Mouse (Mus musculus) MEL (cell line): ENCODE measurements around the gene Spesp1. TPM values are rescaled to one million over a fixed set of nuclear protein-coding genes. Genes with fewer than 3 reads are reported as not detected.

Source experiments
- DNase-seq: peaks from one replicate; pipeline ENCODE4 v3.0.0; 2011; ENCODE audit warnings: low read depth, low spot score
- H3K27ac ChIP-seq: 2 replicates; pipeline ENCODE4 v1.5.1; 2012; ENCODE audit warnings: low read depth, mild to moderate bottlenecking, control low read depth, low read length, moderate library complexity; ENCODE audit not compliant: control insufficient read depth
- H3K27me3 ChIP-seq, 2 experiments: fragments of 150-350 bp in 1 of 2; sonication (generic) in 1 of 2; 2 replicates each; pipeline ENCODE4 v1.6.1; 2012; ENCODE audit warnings: low read length in 2 of 2, mild to moderate bottlenecking in 2 of 2, improper control_type of control experiment in 1 of 2, moderate library complexity in 1 of 2; ENCODE audit not compliant: insufficient read depth in 2 of 2, control insufficient read depth in 1 of 2
- H3K36me3 ChIP-seq, 2 experiments: 2 replicates each; pipeline ENCODE4 v1.6.1; 2012 to 2014; ENCODE audit warnings: low read length in 2 of 2, improper control_type of control experiment in 1 of 2, inconsistent platforms in 1 of 2, mild to moderate bottlenecking in 1 of 2; ENCODE audit not compliant: insufficient read depth in 2 of 2, control insufficient read depth in 1 of 2
- H3K4me1 ChIP-seq, 2 experiments: fragments of 150-350 bp in 1 of 2; sonication (generic) in 1 of 2; 2 replicates each; pipeline ENCODE4 v1.6.1; 2012; ENCODE audit warnings: low read length in 2 of 2, improper control_type of control experiment in 1 of 2, mild to moderate bottlenecking in 1 of 2; ENCODE audit not compliant: insufficient read depth in 2 of 2, control insufficient read depth in 1 of 2
- H3K4me3 ChIP-seq, 2 experiments: fragments of 150-350 bp in 1 of 2; sonication (generic) in 1 of 2; 2 replicates each; pipeline ENCODE4 v1.5.1; 2012; ENCODE audit warnings: low read depth in 2 of 2, low read length in 2 of 2, mild to moderate bottlenecking in 2 of 2, moderate library complexity in 2 of 2, control low read depth in 1 of 2, improper control_type of control experiment in 1 of 2; ENCODE audit not compliant: control insufficient read depth in 1 of 2, insufficient read depth in 1 of 2
- H3K79me2 ChIP-seq: 2 replicates; pipeline ENCODE4 v1.6.1; 2012; ENCODE audit warnings: mild to moderate bottlenecking, low read length, moderate library complexity; ENCODE audit not compliant: control insufficient read depth, poor library complexity, insufficient read depth
- H3K9ac ChIP-seq: 2 replicates; pipeline ENCODE4 v1.6.1; 2012; ENCODE audit warnings: low read depth, mild to moderate bottlenecking, control low read depth, low read length, moderate library complexity; ENCODE audit not compliant: control insufficient read depth, poor library complexity, severe bottlenecking
- H3K9me3 ChIP-seq: fragments of 150-350 bp; sonication (generic); replicated peaks from 2 replicates; pipeline ENCODE4 v1.6.1; 2012; ENCODE audit warnings: mild to moderate bottlenecking, low read length, improper control_type of control experiment, moderate library complexity; ENCODE audit not compliant: insufficient read depth
- CHD2 ChIP-seq: IDR thresholded peaks from 2 replicates; pipeline ENCODE4 v1.6.1; 2011; ENCODE audit warnings: low read length, improper control_type of control experiment
- CTCF ChIP-seq, 3 experiments: IDR thresholded peaks in 2 of 3; conservative IDR thresholded peaks in 1 of 3; 2 replicates each; pipeline ENCODE4 v1.5.1; 2011 to 2012; ENCODE audit warnings: low read length in 3 of 3, low read depth in 2 of 3, mild to moderate bottlenecking in 2 of 3, improper control_type of control experiment in 1 of 3, inconsistent platforms in 1 of 3, mixed read lengths in 1 of 3, moderate library complexity in 1 of 3; ENCODE audit not compliant: control insufficient read depth in 1 of 3, insufficient read depth in 1 of 3, poor library complexity in 1 of 3, severe bottlenecking in 1 of 3
- ELF1 ChIP-seq: IDR thresholded peaks from 2 replicates; pipeline ENCODE4 v1.6.1; 2014; ENCODE audit warnings: low read depth, mild to moderate bottlenecking, inconsistent platforms, low read length, improper control_type of control experiment, moderate library complexity
- ETS1 ChIP-seq: IDR thresholded peaks from 2 replicates; pipeline ENCODE4 v1.6.1; 2012; ENCODE audit warnings: low read depth, mild to moderate bottlenecking, inconsistent platforms, low read length, improper control_type of control experiment, moderate library complexity
- GATA1 ChIP-seq: IDR thresholded peaks from 2 replicates; pipeline ENCODE4 v1.6.1; 2011; ENCODE audit warnings: low read depth, low read length, improper control_type of control experiment
- KAT2A ChIP-seq: conservative IDR thresholded peaks from 2 replicates; pipeline ENCODE4 v1.6.1; 2012; ENCODE audit warnings: low read depth, low read length, improper control_type of control experiment, inconsistent platforms
- MAX ChIP-seq: IDR thresholded peaks from 2 replicates; pipeline ENCODE4 v1.6.1; 2011; ENCODE audit warnings: low read length, improper control_type of control experiment
- MXI1 ChIP-seq: IDR thresholded peaks from 2 replicates; pipeline ENCODE4 v1.6.1; 2011; ENCODE audit warnings: mild to moderate bottlenecking, low read depth, low read length, improper control_type of control experiment
- POLR2AphosphoS5 ChIP-seq: IDR thresholded peaks from 2 replicates; pipeline ENCODE4 v1.6.1; 2012; ENCODE audit warnings: low read depth, borderline replicate concordance, mild to moderate bottlenecking, inconsistent platforms, low read length, moderate library complexity, mixed read lengths
- SMC3 ChIP-seq: IDR thresholded peaks from 2 replicates; pipeline ENCODE4 v1.6.1; 2011; ENCODE audit warnings: low read depth, low read length, improper control_type of control experiment
- UBTF ChIP-seq: IDR thresholded peaks from 2 replicates; pipeline ENCODE4 v1.6.1; 2012; ENCODE audit warnings: low read depth, mild to moderate bottlenecking, inconsistent platforms, low read length, improper control_type of control experiment, moderate library complexity, borderline replicate concordance; ENCODE audit not compliant: insufficient read depth
- USF2 ChIP-seq, 2 experiments: IDR thresholded peaks; 2 replicates each; pipeline ENCODE4 v1.6.1; 2011 to 2012; ENCODE audit warnings: improper control_type of control experiment in 2 of 2, low read length in 2 of 2, borderline replicate concordance in 1 of 2, inconsistent platforms in 1 of 2, low read depth in 1 of 2, mild to moderate bottlenecking in 1 of 2; ENCODE audit not compliant: insufficient read depth in 1 of 2
- polyA plus RNA-seq, 2 experiments: library from polyadenylated mRNA; stranded (reverse) in 1 of 2; unstranded in 1 of 2; fragments of >175 nt in 1 of 2; fragments of >200 nt in 1 of 2; gene quantifications; 2 replicates each; pipeline versions ENCODE4 v1.2.1 to v1.2.4; 2012; ENCODE audit warnings: low replicate concordance in 2 of 2, low read depth in 1 of 2; ENCODE audit not compliant: insufficient read length in 2 of 2, insufficient read depth in 1 of 2, missing spikeins in 1 of 2
- total RNA-seq: library from RNA; depleted of rRNA; stranded (reverse); fragments of 300-350 nt; gene quantifications from 2 replicates; pipeline ENCODE4 v1.2.3, GENCODE M21; 2012; rRNA removed

The Spesp1 gene
- total RNA-seq (not detected in 2 replicates), polyA plus RNA-seq (not detected)

GRCm38 (mm10) chr9:62281991-62282390, at the start of gene Spesp1:
Spesp1 (minus strand) TSS chr9:62282208.
- no peak within 1 kb of the TSS for H3K27ac ChIP-seq
- H3K9me3 ChIP-seq, result no peaks in the 10 kb centered on the region
- H3K4me3 ChIP-seq, result no peak within 1 kb of the TSS

GRCm38 (mm10) chr9:62325965-62326364, 44.0 kb upstream of the Spesp1 start:
- H3K79me2 ChIP-seq, result no peaks in the 10 kb centered on the region
- H3K36me3 ChIP-seq, result peaks cover 0 to 2% of the 10 kb centered on the region in 2 experiments; a peak in 2 of 4 replicates
- no peak overlapping the region for H3K4me3 ChIP-seq
- H3K9me3 ChIP-seq, result no peaks in the 10 kb centered on the region
- H3K27ac ChIP-seq, result no peak overlapping the region
- TF ChIP-seq MAX (no peak), CTCF (IDR thresholded peaks at IDR 0.05 in 2 of 3, conservative IDR thresholded peaks at IDR 0.05 in 1 of 3; ENCODE audit: control insufficient read depth in 1 of 3, insufficient read depth in 1 of 3, low read depth in 2 of 3, low read length in 3 of 3, poor library complexity in 1 of 3, severe bottlenecking in 1 of 3) (peak; percentile 13 to 26 (median 16); a peak in 1 of 6 replicates), UBTF (no peak)
- no peak for DNase-seq
- H3K4me1 ChIP-seq, result no peaks in the 10 kb centered on the region
- peaks cover 0 to 1% of the 10 kb centered on the region in 2 experiments; a peak in 2 of 4 replicates for H3K27me3 ChIP-seq
- no peak overlapping the region for H3K9ac ChIP-seq

More at GRCm38 (mm10) chr9:62281991-62282390, at the start of gene Spesp1:
- TF ChIP-seq ELF1 (no peak), SMC3 (no peak), UBTF (no peak), MXI1 (no peak), USF2 (IDR thresholded peaks at IDR 0.05; ENCODE audit: borderline replicate concordance in 1 of 2, insufficient read depth in 1 of 2, low read depth in 1 of 2, low read length in 2 of 2) (no peak), CHD2 (no peak), POLR2AphosphoS5 (no peak), KAT2A (no peak)
- H3K36me3 ChIP-seq, result no peaks in the 10 kb centered on the region
- peaks cover 9 to 20% of the 10 kb centered on the region in 2 experiments for H3K27me3 ChIP-seq
- H3K79me2 ChIP-seq, result no peaks in the 10 kb centered on the region
- no peak within 1 kb of the TSS for H3K9ac ChIP-seq
- no peak for DNase-seq
- H3K4me1 ChIP-seq, result peaks cover 0 to 4% of the 10 kb centered on the region in 2 experiments; a peak in 1 of 4 replicates

GRCm38 (mm10) chr9:62323816-62324215, 41.8 kb upstream of the Spesp1 start:
- peaks cover 0 to 2% of the 10 kb centered on the region in 2 experiments; a peak in 2 of 4 replicates for H3K36me3 ChIP-seq
- no peaks in the 10 kb centered on the region for H3K79me2 ChIP-seq
- H3K4me3 ChIP-seq, result no peak overlapping the region
- H3K9me3 ChIP-seq, result no peaks in the 10 kb centered on the region
- H3K9ac ChIP-seq, result no peak overlapping the region
- peaks cover 0 to 2% of the 10 kb centered on the region in 2 experiments; a peak in 2 of 4 replicates for H3K27me3 ChIP-seq
- DNase-seq, result no peak
- no peaks in the 10 kb centered on the region for H3K4me1 ChIP-seq
- no peak overlapping the region for H3K27ac ChIP-seq
- no peak for TF ChIP-seq ETS1
- 0 out of 2 replicates have a peak, but pooled peaks have one; percentile 20 for TF ChIP-seq GATA1
